Mouse (Mus musculus): ENCODE results near the gene Prm2.

DNA sequence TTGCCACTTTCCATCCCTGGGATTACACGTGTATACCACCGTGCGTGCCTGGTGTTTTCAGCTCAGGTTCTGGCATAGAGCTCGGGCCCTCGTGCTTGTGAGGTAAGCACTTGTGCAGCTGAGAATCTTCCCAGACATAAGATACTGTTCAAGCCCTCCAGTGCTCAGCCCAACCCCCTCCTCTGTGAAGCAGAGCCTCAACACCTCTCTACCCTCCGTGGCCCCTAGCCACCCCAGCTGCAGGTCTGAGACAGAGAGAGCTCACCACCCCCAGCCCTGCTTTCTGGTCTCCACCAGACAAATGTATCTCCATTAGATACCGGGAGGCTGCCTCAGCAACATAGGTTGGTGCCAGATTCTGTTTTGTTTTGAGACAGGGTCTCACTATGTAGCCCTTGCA is 46.7 kb downstream of the Prm2 start:
- TF ChIP-seq CTCF (IDR thresholded peaks at IDR 0.05; ENCODE audit: extremely low read depth, insufficient read length, insufficient replicate concordance, low read depth, low read length) (no peak), POLR2A (IDR thresholded peaks at IDR 0.05; ENCODE audit: low read depth, low read length) (no peak)
